Mouse (Mus musculus) stomach, embryonic 15.5 days (tissue): ENCODE results near the gene Sult2b1. TPM values are rescaled to one million over a fixed set of nuclear protein-coding genes. Genes with fewer than 3 reads are reported as not detected.

ENCODE experiments used
- ATAC-seq: fragments of 200-750 bp; cut with Nextera tagmentation; 2 replicates; pipeline ENCODE4 v1.8.0; 2017; ENCODE audit warnings: low read depth, moderate number of reproducible peaks, moderate TSS enrichment; ENCODE audit not compliant: insufficient read depth, low FRiP score
- H3K27ac ChIP-seq: fragments of 300-500 bp; sonication (generic); 2 replicates; pipeline ENCODE4 v1.5.1; 2015; ENCODE audit warnings: mild to moderate bottlenecking, inconsistent platforms
- H3K27me3 ChIP-seq: fragments of 300-500 bp; sonication (generic); replicated peaks from 2 replicates; pipeline ENCODE4 v1.6.1; 2015; ENCODE audit warnings: inconsistent platforms
- H3K36me3 ChIP-seq: fragments of 300-500 bp; sonication (generic); 2 replicates; pipeline ENCODE4 v1.6.1; 2015; ENCODE audit warnings: inconsistent platforms
- H3K4me1 ChIP-seq: fragments of 300-500 bp; sonication (generic); 2 replicates; pipeline ENCODE4 v1.6.1; 2015; ENCODE audit warnings: inconsistent platforms
- H3K4me2 ChIP-seq: fragments of 300-500 bp; sonication (generic); 2 replicates; pipeline ENCODE4 v1.6.1; 2015; ENCODE audit warnings: mild to moderate bottlenecking, inconsistent platforms
- H3K4me3 ChIP-seq: fragments of 300-500 bp; sonication (generic); replicated peaks from 2 replicates; pipeline ENCODE4 v1.5.1; 2015; ENCODE audit warnings: inconsistent platforms
- H3K9ac ChIP-seq: fragments of 300-500 bp; sonication (generic); 2 replicates; pipeline ENCODE4 v1.6.1; 2015; ENCODE audit warnings: inconsistent platforms
- H3K9me3 ChIP-seq: fragments of 300-500 bp; sonication (generic); 2 replicates; pipeline ENCODE4 v1.6.1; 2016; ENCODE audit warnings: inconsistent platforms
- WGBS: fragments of 180-500 bp; shearing (Covaris S2); methylation state at CpG from one replicate; pipeline ENCODE4 v1.1.7; 2015; 5-methylcytosine and 5-hydroxymethylcytosine counted together
- polyA plus RNA-seq: library from polyadenylated mRNA; unstranded; fragments of >200 nt; fragmentation: Nextera tagmentation; extraction: Ambion mirVana; gene quantifications from 2 replicates; pipeline ENCODE4 v1.2.1, GENCODE M21; 2015

Sult2b1 gene
- polyA plus RNA-seq, 1 experiment from 2014 or later: 14.4 TPM

DNA sequence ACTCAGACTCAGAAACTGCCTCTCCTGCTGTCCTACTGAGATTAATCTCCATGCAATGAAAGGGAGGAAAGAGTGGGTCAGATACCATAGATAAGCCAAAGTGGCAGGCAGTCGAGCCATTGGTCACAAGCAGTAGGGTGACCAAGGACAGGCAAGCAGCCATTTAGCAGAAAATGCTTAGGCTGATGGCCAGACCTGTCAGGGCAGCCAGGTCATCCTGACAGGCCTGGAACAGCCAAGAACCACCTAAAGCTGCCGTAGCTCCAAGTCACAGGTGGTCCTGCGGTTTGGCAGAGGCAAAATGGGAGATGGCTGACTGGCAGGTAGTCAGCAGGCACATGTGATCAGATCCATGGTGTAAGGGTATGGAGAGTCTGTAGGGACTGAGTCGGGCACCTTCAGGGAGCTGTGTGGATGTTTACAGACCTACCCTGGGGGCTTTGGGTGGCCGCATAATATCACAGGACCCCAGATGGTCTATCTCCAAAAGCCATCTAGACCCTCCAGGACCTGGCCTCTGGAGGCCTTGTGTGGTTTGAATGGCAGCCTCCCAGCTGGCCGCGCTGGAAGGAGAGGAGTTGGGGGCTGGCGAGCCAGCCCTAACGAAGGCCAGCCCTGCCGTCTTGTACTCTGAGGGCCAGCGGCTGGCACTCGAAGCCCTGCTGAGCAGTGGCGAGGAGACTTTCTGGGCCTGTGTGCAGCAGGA is 62.7 kb downstream of the Sult2b1 start:
- H3K4me2 ChIP-seq: peak overlapping the region; percentile 33
- ATAC-seq: no peak
- peaks cover 49% of the 10 kb centered on the region for H3K36me3 ChIP-seq
- H3K4me3 ChIP-seq: peak overlapping the region; percentile 11; the same call in 1 of the 2 replicates
- H3K4me1 ChIP-seq: peaks cover 30% of the 10 kb centered on the region
- H3K27ac ChIP-seq: peak overlapping the region; percentile 68
- 59% methylated on average over 13 of the region's 13 CpGs for WGBS
- H3K9ac ChIP-seq: no peak overlapping the region
- no peaks in the 10 kb centered on the region for H3K9me3 ChIP-seq
- no peaks in the 10 kb centered on the region for H3K27me3 ChIP-seq

DNA sequence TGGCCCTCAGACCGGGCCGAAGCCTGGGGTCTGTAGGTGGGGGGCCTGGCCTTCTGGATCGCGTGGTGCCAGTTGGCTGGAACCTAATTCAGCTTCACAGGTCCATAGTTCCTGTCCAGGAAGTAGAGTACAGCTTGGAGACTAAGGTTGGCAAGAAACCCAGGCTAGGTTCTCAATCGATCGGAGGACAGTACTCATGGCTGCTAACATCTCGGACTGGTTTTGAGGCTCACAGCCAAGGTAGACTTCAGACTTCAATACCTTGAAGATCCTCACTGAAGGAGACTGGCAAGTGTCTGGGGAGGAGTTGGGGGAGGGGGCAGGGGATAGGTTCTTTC is 63.3 kb downstream of the Sult2b1 start:
- peak overlapping the region; percentile 11 for H3K4me3 ChIP-seq

DNA sequence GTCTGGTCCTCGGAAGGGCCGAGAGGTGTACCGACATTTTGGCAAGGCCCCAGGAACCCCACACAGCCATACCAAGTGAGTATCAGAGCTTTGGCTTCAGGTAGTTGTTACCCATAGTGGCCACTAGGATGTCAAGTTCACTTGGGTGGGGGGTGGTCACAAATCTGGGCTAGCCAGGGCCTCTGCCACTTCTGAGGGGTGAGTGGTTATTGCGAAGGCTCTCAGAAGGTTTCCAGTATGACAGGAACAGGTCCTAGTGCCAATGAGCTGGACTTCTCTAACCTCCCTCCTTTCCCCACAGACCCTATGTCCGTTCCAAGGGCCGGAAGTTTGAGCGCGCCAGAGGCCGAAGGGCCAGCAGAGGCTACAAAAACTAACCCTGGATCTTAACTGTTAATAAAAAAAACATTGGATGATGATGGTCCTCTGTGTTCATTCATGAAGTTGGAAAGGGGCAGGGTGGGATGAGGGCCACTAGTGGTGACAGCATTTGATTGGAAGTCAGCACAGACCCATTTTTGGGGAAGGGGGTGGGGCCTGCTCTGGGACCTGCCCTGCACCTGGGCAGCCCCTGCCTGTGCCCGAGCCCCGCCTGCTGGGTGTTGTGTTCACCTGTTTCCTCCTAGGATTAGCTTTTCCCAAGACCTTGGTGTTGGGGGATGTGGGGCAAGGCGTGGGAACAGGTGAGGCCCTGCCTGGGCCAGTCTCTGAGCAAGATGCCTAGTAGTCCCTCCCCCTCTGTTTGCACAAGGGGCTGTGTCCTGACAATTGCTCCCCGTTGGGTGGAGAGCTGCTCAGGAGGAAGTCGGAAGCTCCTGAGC is 63.8 kb downstream of the Sult2b1 start, which contains the start of gene Fam83e:
TSS of gene Fam83e (plus strand) at position 800 of the 821 bp plus-strand sequence.
- peak within 1 kb of the TSS; percentile 68 for H3K27ac ChIP-seq
- H3K4me3 ChIP-seq: peak within 1 kb of the TSS; percentile 11
- H3K4me1 ChIP-seq: peaks cover 38% of the 10 kb centered on the region
- H3K4me2 ChIP-seq: peak within 1 kb of the TSS; percentile 80
- no peaks in the 10 kb centered on the region for H3K27me3 ChIP-seq
- peak; percentile 83 for ATAC-seq
- H3K9ac ChIP-seq: no peak within 1 kb of the TSS
- H3K36me3 ChIP-seq: peaks cover 48% of the 10 kb centered on the region
- 71% methylated on average over 14 of the region's 14 CpGs for WGBS
- H3K9me3 ChIP-seq: no peaks in the 10 kb centered on the region

More for the DNA sequence above, 63.3 kb downstream of the Sult2b1 start:
- Histone ChIP-seq H3K36me3 (peaks cover 49% of the 10 kb centered on the region), H3K27me3 (no peaks in the 10 kb centered on the region), H3K9me3 (no peaks in the 10 kb centered on the region), H3K27ac (peak overlapping the region; percentile 68), H3K4me2 (peak overlapping the region; percentile 33), H3K9ac (no peak overlapping the region), H3K4me1 (peaks cover 32% of the 10 kb centered on the region)
- no peak for ATAC-seq
- WGBS: 68% methylated on average over 7 of the region's 7 CpGs

DNA sequence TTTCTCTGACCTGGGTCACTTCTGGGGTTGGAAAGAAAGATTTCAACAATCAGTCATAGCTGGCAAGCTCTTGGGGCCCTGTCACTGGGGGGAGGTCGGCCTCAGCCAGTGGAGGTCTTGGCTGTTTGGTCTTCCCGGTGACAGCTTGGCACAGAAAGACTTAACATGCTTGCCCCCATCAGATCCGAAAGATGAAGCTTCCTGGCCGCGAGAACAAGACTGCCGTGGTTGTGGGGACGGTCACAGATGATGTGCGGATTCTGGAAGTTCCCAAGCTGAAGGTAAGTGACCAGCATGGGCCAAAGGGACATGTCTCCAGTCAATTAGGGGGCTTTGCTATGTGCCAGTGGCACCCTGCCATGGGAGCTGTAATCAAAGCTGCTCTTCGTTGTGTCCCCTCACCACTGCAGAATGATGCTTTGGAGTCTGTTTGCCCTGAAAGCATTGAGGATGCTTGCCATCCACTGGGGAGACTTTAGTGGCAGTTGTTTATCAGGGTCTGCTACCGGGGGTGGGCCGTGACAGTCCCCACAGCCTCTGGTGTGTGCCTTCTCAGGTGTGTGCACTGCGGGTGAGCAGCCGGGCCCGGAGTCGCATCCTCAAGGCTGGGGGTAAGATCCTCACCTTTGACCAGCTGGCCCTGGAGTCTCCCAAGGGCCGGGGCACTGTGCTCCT is 64.6 kb downstream of the Sult2b1 start:
- Histone ChIP-seq H3K27ac (peak overlapping the region; percentile 94; the same call in 1 of the 2 replicates), H3K9me3 (no peaks in the 10 kb centered on the region), H3K4me3 (peak overlapping the region; percentile 92; the same call in 1 of the 2 replicates), H3K4me2 (peak overlapping the region; percentile 80; the same call in 1 of the 2 replicates), H3K27me3 (no peaks in the 10 kb centered on the region), H3K36me3 (peaks cover 41% of the 10 kb centered on the region), H3K4me1 (peaks cover 42% of the 10 kb centered on the region), H3K9ac (no peak overlapping the region)
- WGBS: 80% methylated on average over 16 of the region's 16 CpGs
- ATAC-seq: no peak

DNA sequence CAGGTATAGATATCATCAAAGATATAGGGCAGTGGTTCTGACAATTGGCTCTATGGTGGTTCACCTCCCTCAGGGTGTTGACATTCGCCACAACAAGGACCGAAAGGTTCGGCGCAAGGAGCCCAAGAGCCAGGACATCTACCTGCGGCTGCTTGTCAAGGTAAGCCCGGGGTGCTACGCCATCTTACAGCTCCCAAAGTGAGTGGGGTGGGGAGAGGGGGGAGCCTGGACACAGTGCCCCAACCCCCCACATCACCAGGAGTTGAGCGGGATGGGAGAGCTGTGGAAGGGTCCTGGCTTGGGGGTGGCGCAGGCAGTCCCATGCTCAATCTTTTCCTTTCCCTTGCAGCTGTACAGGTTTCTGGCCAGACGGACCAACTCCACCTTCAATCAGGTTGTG is 65.3 kb downstream of the Sult2b1 start:
- Histone ChIP-seq H3K36me3 (peaks cover 35% of the 10 kb centered on the region), H3K4me2 (peak overlapping the region; percentile 80), H3K27me3 (no peaks in the 10 kb centered on the region), H3K9ac (peak overlapping the region; percentile 96), H3K27ac (peak overlapping the region; percentile 94), H3K4me1 (peaks cover 47% of the 10 kb centered on the region), H3K4me3 (peak overlapping the region; percentile 92), H3K9me3 (no peaks in the 10 kb centered on the region)
- WGBS: 69% methylated on average over 10 of the region's 10 CpGs
- no peak for ATAC-seq

DNA sequence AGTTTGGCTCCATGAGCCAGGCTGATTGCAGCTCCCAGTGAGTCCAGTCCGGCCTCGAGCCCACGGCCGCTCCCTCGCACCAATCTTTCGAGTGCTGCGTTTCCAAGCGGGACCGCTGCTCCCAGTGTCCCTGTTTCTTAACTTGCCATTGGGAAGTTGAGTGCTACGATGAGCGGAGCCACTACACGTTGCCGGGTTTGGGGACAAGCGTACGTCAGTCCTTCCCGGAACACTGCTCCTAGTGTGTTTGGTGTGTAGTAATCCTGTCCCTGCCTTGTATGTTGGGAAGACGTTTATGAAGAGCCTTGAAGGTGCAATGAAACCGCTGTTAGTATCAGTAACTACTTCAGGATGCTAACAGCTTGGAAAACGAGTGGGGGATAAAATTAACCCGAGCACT is 66.1 kb downstream of the Sult2b1 start:
- Histone ChIP-seq H3K4me2 (peak overlapping the region; percentile 80), H3K9ac (peak overlapping the region; percentile 96), H3K4me1 (peaks cover 55% of the 10 kb centered on the region), H3K27ac (peak overlapping the region; percentile 94), H3K9me3 (no peaks in the 10 kb centered on the region), H3K4me3 (peak overlapping the region; percentile 92), H3K27me3 (no peaks in the 10 kb centered on the region), H3K36me3 (peaks cover 29% of the 10 kb centered on the region)
- WGBS: under 1% methylated on average over 20 of the region's 20 CpGs
- no peak for ATAC-seq

DNA sequence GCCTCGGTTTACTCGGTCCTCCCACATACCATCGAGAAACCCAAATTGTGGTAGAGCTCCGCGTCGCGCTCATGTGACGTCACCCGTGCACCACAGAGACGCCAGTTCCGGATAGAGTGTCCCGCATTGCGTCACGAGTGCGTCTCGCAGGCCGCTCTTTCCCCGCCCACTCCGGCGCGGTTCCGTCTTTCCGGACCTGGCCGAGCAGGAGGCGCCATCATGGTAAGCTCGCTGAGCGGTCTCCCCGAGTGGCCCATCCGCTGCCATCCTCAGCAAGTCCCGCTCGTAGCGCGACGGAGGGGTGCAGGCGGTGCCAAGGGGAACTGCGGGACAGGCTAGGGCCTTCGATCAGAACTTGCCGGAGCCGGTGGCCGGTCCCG is 66.6 kb downstream of the Sult2b1 start, which contains the start of gene Sphk2:
TSS of gene Sphk2 (minus strand) at position 85 of the 380 bp plus-strand sequence.
- H3K27me3 ChIP-seq: no peaks in the 10 kb centered on the region
- H3K4me3 ChIP-seq: peak within 1 kb of the TSS; percentile 92
- peaks cover 29% of the 10 kb centered on the region for H3K36me3 ChIP-seq
- peak within 1 kb of the TSS; percentile 96 for H3K9ac ChIP-seq
- ATAC-seq: peak; percentile 47
- no peaks in the 10 kb centered on the region for H3K9me3 ChIP-seq
- H3K4me2 ChIP-seq: peak within 1 kb of the TSS; percentile 80
- peaks cover 59% of the 10 kb centered on the region for H3K4me1 ChIP-seq
- WGBS: under 1% methylated on average over 41 of the region's 41 CpGs
- H3K27ac ChIP-seq: peak within 1 kb of the TSS; percentile 94

DNA sequence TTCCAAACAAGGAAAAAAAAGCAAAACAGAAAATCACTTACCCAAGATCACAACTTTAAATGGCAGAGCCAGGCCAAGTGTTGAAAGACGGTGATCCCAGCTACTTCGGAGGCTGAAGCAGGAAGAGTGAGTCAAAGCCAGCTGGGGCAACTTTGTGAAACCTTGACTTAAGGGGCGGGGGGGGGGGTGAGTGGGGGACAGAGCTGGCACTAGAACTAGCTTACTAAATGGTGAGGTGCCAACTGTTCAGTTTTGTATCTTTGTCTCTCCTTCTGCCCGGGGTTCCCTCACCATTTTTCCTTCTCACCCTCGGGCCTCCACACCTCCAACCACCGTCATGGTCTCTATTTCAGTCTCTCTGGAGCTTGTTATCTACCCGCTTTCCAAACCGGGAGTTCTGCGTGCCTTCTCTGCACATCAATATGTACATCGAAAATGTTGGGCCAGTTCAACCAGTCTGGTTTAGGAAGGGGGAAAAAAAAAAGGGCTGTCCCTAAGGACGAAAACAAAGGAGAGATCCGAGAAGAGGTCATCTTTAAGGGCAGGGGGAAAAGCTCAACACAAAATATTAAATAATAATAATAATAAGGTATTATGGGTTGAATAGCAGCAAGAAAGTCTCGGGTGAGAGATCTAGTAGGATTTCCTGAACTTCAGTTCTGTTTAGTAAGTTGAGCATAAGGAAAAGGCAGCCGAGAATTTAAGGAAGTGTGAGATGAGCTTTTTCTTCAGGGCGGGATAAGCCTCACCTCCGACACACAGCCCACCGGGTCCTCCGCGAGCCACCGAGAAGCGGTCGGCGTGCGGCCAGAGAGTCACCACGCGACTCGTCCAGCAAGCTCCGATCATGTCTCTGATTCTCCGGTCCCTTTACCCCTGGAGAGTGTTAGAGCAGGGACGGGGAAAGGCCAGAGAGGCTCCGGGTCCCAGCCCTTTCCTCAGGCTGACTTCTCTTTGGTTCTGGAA is 67.2 kb downstream of the Sult2b1 start:
- WGBS: 7% methylated on average over 31 of the region's 31 CpGs
- Histone ChIP-seq H3K27ac (peak overlapping the region; percentile 94), H3K36me3 (peaks cover 30% of the 10 kb centered on the region), H3K4me2 (peak overlapping the region; percentile 76), H3K9me3 (no peaks in the 10 kb centered on the region), H3K9ac (peak overlapping the region; percentile 70), H3K4me1 (peaks cover 63% of the 10 kb centered on the region), H3K27me3 (no peaks in the 10 kb centered on the region), H3K4me3 (peak overlapping the region; percentile 92)
- no peak; the same call in 1 of the 2 replicates for ATAC-seq

DNA sequence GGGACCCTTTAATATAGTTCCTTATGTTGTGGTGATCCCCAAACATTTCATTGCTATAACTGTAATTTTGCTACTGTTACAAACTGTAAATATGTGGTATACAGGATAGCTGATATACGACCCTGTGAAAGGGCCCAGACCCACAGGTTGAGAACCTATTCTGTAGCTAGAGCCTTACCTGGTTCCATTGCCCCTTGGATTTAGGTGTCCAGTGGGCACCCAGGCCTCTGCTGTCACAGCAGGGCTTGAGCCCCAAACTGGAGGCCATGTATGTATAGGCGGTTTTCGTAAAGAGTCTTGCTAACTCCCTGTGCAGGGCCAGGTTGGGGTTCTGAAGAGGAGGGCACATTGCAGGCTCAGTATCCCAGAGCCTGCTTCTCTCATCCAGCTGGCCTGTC is 68.0 kb downstream of the Sult2b1 start:
- Histone ChIP-seq H3K36me3 (peaks cover 33% of the 10 kb centered on the region), H3K4me2 (peak overlapping the region; percentile 76), H3K27me3 (no peaks in the 10 kb centered on the region), H3K27ac (no peak overlapping the region), H3K9ac (no peak overlapping the region), H3K4me1 (peaks cover 63% of the 10 kb centered on the region), H3K9me3 (no peaks in the 10 kb centered on the region), H3K4me3 (peak overlapping the region; percentile 92; the same call in 1 of the 2 replicates)
- no peak for ATAC-seq
- 84% methylated on average over 3 of the region's 3 CpGs for WGBS

DNA sequence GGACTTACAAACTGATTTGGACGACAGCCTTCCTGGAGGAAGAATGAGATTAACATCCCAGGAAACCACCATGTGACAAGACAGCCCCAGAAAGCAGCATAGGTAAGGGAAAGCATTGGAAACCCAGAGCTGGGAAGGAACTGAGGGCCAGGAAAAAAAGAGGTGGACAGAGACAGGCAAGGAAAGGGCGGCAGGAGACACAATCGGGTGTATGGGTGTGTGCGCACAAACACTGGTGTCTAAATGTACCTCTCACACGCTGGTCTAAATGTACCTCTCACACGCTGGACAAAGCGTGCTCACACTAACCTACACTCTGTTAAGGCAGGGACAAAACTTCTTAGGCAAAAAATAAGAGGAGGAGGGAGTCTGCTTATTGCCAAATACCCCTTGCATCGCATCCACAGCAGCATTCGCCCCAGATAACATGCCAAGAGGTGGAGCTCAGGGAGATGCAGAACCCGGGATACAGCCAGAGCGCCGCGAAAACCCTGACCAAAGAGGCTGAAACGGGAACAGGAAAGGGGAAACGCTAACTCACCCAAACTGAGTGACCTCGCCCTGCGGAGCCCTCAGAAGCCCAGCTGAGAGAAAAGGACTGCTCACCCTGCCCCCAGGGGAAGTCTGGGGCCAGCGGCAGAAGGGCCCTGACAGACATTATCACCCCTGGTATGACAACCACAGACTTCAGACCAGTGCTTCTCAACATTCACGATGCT is 68.6 kb downstream of the Sult2b1 start:
- 77% methylated on average over 19 of the region's 19 CpGs for WGBS
- peak overlapping the region; percentile 76 for H3K4me2 ChIP-seq
- H3K4me1 ChIP-seq: peaks cover 58% of the 10 kb centered on the region
- no peak for ATAC-seq
- no peaks in the 10 kb centered on the region for H3K27me3 ChIP-seq
- H3K9ac ChIP-seq: no peak overlapping the region
- H3K9me3 ChIP-seq: no peaks in the 10 kb centered on the region
- H3K27ac ChIP-seq: peak overlapping the region; percentile 94
- H3K36me3 ChIP-seq: peaks cover 33% of the 10 kb centered on the region
- H3K4me3 ChIP-seq: peak overlapping the region; percentile 92
